Mouse (Mus musculus) thymus, adult 2 months (tissue): ENCODE data around the gene 1700015F17Rik.

Source experiments
- CTCF ChIP-seq: fragments of 200-500 bp; IDR thresholded peaks from 2 replicates; pipeline ENCODE4 v1.5.1; 2012; ENCODE audit warnings: mild to moderate bottlenecking, control low read depth, low read length, moderate library complexity, borderline replicate concordance; ENCODE audit not compliant: control insufficient read depth, poor library complexity, insufficient read depth; ENCODE audit errors: extremely low read depth
- POLR2A ChIP-seq: fragments of 200-500 bp; IDR thresholded peaks from 2 replicates; pipeline ENCODE4 v1.6.1; 2012; ENCODE audit warnings: mild to moderate bottlenecking, low read length, control low read depth, moderate library complexity; ENCODE audit not compliant: control insufficient read depth, poor library complexity, insufficient read depth; ENCODE audit errors: extremely low read depth

GRCm38 (mm10) chr5:5503381-5503780 is 24.4 kb upstream of the 1700015F17Rik start:
- TF ChIP-seq CTCF = no peak
- no peak for TF ChIP-seq POLR2A
